Mouse (Mus musculus) E14TG2a.4 (cell line): Measurements from ENCODE around the gene Ss18l1.

Source experiments
- CTCF ChIP-seq: conservative IDR thresholded peaks from 2 replicates; pipeline ENCODE4 v1.5.1; 2014; ENCODE audit warnings: low read length
- POU5F1 ChIP-seq: IDR thresholded peaks from 2 replicates; pipeline ENCODE4 v1.6.1; 2014; ENCODE audit warnings: low read length, borderline replicate concordance

DNA sequence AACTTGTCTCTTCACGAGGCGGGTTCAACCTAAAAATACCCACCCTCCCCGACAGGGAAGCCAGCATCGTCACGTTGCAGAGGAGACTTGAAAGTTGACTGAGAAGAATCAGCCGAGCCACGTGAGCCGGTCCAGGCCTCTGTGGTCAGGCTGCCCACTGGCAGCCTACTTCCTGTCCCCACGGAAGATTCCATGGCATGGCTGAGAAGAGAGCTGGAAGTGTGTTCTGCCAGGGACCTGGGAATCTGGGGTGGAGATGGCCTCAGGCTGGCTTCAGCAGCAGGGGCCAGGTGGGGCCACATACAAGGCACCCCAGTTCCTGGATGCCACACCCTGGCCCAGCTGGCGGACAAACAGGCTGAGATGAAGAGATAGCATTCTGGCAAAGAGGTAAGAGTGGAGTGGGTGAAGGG lies 73.8 kb downstream of the Ss18l1 start:
- TF ChIP-seq CTCF (no peak), POU5F1 (no peak)
